Mouse (Mus musculus): ENCODE measurements around the gene Repin1. TPM values are rescaled to one million over a fixed set of nuclear protein-coding genes. Genes with fewer than 3 reads are reported as not detected.
"Not testable (repeated sequence)": the region's sequence is repeated elsewhere in the genome, so short reads cannot be mapped to it uniquely, and the experiment has no call there.

The Repin1 gene
- total RNA-seq, 2 experiments from 2014 or later, result 18.5 to 19.0 TPM

- no peak for DNase-seq
- intact Hi-C loops (cut with DNase I; ENCODE audit: low total_unique reads), result loop anchor here (2.0 kb wide), 1 partner anchor 30 kb away; no protein-coding TSS in a partner anchor
Observed at GRCm38 (mm10) chr6:48610657-48611056, 17.0 kb downstream of the Repin1 start.

GRCm38 (mm10) chr6:48613464-48613863 lies 19.8 kb downstream of the Repin1 start:
- no peak for DNase-seq
- intact Hi-C loops (cut with DNase I; ENCODE audit: low total_unique reads), result no loop called here

DNA sequence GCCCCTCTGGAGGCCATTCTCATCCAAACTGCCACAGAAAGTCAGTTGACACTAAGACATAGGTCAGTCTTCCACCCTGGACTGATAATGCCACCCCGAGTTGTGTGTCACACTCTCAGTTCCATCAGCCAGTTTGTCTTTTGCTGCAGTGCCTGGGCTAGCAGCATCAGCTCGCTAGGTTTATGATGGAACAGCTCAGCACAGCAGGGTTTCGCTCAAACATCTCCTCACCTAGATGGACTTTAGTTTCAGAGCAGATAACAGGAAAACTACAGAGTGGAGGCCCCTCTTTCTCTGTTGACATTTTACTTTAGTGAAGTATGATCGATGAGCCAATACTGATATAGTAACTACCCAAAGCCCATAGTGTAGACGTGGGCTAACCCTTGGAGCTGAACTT lies 21.1 kb downstream of the Repin1 start:
- DNase-seq, result no peak
- intact Hi-C loops (cut with DNase I; ENCODE audit: low total_unique reads), result no loop called here

- intact Hi-C loops (cut with DNase I; ENCODE audit: low total_unique reads), result no loop called here
- no peak for DNase-seq
Observed at GRCm38 (mm10) chr6:48620031-48620430, 26.3 kb downstream of the Repin1 start.

DNA sequence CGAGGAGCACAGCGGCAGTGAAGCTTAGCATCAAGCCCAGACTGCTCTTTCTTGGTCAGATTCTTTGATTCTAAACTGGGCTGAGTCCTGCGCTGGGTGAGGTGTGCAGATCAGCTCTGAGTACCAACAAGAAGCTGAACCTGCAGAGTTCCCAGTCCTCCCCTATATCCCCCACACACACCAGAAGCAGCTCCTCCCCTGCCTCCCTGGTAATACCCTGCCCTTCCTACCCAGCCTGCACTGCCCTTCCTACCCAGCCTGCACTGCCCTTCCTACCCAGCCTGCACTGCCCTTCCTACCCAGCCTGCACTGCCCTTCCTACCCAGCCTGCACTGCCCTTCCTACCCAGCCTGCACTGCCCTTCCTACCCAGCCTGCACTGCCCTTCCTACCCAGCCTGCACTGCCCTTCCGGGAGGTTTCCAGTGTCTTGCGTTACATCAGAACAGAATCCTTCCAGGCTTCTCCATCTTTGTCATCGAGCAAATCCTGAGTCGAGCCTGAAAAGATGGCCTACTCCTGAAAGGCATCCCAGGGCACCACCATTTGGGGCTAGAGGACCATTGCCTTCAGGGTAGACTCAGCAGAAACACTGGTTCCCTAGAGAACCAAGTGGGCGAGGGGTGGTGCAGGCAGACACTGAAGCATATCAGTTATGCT lies 28.6 kb downstream of the Repin1 start:
- intact Hi-C loops (cut with DNase I; ENCODE audit: low total_unique reads), result not testable (repeated sequence)

DNA sequence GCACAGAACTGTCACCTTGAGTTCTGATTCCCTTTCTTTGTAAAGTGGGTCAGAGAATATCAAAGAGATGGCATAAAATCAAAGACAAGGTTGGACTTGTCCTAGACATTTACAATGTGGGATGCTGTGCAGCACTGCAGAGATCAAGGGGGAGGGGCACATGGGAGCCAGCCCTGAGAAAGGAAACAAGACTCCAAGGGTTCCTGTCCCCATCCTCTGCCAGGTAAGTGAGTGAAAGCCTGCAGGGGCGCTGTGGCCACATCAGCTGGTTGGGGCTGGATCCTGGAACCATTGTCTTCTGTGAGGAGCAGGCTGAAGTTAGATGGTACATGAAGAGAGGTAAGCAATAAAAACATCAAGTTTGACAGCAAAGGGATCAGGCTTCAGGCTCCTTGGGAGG lies 29.8 kb downstream of the Repin1 start:
- intact Hi-C loops (cut with DNase I; ENCODE audit: low total_unique reads), result no loop called here

More for the DNA sequence above, 28.6 kb downstream of the Repin1 start:
- DNase-seq, result not testable (repeated sequence)

DNA sequence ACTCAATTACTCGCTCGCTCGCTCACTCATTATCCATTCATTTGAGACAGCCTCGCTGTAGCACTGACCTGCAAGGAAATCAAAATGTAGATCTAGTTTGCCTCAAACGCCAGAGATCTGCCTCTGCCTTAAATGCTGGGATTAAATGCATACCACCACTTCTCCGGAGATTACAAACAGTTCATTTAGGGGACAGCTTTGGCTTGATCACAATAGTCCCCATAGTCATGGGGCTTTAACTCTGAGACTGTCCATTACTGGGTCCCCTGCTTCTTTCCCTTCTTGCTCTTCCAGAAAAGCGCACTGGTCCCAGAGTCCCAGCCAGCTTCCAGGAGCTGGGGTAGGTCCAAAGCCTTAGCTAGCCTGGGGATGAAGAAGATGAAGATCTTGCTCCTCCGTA lies 32.8 kb downstream of the Repin1 start, which contains the start of gene AI854703:
Gene AI854703 (plus strand): TSS at position 301 of the 400 bp plus-strand sequence.
- DNase-seq, result no peak
- intact Hi-C loops (cut with DNase I; ENCODE audit: low total_unique reads), result no loop called here

More for the DNA sequence above, 29.8 kb downstream of the Repin1 start:
- DNase-seq, result no peak

DNA sequence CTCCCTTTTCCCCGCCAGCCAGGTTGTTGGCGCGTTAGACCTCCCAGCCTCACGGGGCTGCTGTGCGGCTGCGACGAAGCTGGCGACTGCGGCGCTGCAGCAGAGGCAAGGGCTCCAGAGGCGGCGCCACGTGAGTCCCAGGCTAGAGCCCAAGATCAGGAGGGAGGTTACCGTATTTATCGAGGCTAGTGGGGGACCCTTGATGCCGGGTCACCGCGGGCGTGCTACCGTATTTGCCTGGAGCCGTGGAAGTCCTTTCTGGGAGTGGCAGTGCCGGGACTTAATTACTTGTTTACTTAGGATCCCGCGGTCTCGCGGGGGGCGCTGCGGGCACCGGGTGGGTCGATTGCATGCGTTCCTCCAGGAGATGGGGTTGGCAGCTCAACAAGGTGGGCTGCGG lies 33.3 kb downstream of the Repin1 start:
- DNase-seq, result peak; percentile 55
- intact Hi-C loops (cut with DNase I; ENCODE audit: low total_unique reads), result no loop called here

- no peak for DNase-seq
- intact Hi-C loops (cut with DNase I; ENCODE audit: low total_unique reads), result no loop called here
Observed at GRCm38 (mm10) chr6:48627511-48627924, 33.8 kb downstream of the Repin1 start.

DNA sequence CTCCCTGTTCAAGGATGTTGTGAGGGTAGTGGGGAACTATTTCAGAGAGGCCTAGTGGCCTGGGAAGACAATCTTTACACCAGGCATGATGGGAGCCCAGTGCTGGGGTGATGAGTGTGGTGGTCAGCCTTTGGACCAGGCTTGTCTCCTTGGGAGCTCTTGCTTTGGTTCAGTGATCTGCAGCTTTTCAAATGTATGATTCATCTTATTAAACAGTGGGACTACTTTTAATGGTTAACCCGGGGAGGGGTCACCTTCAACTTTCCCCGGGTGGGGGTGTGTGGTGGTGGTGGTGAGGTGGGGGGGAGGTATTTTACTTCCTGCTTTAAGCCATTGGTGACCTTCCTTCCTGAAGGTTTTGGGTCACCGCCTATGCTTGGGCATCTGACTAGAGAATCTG lies 34.7 kb downstream of the Repin1 start:
- intact Hi-C loops (cut with DNase I; ENCODE audit: low total_unique reads), result no loop called here
- DNase-seq, result no peak

DNA sequence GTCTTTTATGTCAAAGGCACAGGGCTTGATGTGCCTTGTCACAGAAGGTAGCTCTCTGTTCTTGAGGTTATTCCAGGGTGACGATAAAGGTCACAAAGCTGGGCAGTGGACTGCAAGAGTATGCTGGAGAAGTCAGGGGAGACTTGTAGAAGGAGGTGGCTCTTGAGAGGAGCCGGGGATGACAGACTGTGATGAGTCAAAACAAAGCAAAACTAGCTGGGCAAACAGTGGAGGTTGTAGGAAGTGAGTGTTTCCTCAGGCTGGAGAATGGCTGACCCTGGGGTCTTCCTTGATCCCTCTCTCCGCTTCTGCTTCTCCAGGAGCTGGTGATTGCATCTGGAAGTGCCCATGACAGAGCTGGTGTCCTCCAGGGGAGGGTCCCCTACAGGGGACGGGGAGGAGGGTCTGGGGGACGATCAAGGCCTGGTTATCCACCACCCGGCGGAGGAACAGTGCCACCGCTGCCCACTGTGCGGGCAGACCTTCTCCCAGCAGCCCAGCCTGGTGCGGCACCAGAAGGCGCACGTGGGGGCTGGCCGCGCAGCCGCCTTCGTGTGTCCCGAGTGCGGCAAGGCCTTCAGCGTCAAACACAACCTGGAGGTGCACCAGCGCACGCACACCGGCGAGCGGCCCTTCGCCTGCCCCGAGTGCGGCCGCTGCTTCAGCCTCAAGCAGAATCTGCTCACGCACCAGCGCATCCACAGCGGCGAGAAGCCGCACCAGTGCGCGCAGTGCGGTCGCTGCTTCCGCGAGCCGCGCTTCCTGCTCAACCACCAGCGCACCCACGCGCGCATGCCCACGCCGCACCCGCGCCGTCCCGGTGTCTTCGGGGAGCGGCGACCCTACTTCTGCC lies 35.4 kb downstream of the Repin1 start:
- no peak for DNase-seq
- intact Hi-C loops (cut with DNase I; ENCODE audit: low total_unique reads), result no loop called here

DNA sequence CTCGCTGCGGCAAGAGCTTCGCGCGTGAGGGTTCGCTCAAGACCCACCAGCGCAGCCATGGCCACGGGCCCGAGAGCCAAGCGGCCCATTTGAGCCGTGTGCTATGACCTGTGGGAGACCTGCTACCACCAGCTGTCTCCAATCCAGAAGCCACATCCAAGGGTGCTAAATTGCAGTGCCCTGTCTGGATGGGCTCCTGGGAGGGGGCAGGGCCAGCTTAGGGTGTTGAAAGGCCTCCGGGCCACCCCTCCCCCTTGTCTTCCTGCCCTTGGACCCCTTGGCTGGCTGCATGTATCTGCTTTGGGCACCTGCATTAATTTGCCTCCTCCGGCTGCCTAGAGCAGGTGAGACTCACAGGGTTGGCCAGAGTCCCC lies 36.0 kb downstream of the Repin1 start:
- DNase-seq, result no peak
- intact Hi-C loops (cut with DNase I; ENCODE audit: low total_unique reads), result no loop called here

DNA sequence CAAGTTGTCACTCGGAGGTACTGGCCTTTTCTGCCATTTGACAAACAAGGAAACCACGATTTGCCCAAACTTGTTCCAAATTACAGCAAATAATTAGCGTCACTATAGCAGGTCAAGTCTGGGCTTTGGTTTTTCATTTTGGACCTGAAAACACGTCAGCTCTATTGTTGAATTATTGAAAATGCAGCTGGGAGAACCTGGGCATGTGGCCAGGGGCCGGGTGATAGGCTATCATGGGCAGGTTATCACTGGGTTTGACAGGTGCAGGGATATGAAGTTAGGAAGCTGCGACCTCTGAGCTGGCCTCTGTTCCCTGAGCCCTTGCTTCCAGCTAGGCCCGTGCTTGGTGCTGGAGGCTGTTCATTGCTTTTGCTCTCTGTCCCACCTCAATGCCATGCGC lies 37.1 kb downstream of the Repin1 start:
- no peak for DNase-seq
- intact Hi-C loops (cut with DNase I; ENCODE audit: low total_unique reads), result no loop called here

DNA sequence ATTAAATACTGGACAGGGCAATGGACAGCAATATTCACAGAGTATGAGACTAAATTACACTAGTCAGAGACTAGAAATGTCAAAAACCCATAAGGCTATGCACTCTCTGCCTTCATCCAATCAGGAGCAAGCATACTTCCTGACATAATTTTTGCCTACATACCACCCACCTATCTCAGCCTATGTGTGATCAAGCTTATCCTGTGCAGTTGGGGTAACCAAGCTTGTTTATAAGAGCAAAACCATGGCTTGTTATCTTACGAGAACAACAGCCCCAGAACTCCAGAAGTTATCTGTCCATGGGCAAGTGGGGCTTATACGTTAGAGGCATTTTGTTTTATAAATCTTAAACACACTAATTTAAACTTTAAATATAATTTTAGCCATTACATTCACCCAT lies 41.4 kb downstream of the Repin1 start:
- no peak for DNase-seq
- intact Hi-C loops (cut with DNase I; ENCODE audit: low total_unique reads), result no loop called here

GRCm38 (mm10) chr6:48636515-48636914 lies 42.8 kb downstream of the Repin1 start:
- intact Hi-C loops (cut with DNase I; ENCODE audit: low total_unique reads), result no loop called here
- no peak for DNase-seq

DNA sequence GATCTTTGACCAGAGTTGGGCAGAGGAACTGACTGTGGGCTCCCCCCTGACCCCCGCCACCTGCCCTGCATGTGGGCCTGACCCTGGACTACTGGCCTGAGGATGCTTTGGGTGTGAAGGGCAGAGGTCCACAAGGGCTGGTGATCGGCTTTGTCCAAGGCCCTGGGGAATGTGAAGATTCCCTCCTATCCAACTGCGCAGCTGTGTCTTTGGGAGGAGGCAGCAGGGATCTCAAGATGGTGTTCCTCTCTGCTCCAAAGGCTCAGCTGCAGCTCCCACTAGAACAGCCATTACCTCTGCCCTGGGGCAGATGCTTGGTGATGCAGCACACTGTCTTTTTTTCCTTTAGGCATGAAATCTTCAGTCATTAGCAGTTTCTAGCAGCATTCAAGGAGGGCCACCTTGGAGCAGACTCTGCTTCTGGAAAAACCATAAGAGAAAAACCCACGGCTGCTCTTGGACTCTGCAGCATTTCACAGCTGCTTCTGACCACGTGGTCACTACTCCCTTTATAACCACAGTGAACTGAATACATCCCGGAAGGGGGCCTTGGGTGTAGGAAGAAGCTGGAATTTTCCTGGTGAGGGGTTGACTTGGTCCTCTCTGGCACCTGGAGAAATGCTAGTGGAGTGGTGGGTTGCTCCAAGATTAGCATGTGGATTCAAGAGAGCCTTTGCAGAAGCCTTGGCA lies 44.3 kb downstream of the Repin1 start:
- no peak for DNase-seq
- intact Hi-C loops (cut with DNase I; ENCODE audit: low total_unique reads), result no loop called here

GRCm38 (mm10) chr6:48638553-48638952 lies 44.9 kb downstream of the Repin1 start:
- intact Hi-C loops (cut with DNase I; ENCODE audit: low total_unique reads), result no loop called here
- DNase-seq, result no peak

DNA sequence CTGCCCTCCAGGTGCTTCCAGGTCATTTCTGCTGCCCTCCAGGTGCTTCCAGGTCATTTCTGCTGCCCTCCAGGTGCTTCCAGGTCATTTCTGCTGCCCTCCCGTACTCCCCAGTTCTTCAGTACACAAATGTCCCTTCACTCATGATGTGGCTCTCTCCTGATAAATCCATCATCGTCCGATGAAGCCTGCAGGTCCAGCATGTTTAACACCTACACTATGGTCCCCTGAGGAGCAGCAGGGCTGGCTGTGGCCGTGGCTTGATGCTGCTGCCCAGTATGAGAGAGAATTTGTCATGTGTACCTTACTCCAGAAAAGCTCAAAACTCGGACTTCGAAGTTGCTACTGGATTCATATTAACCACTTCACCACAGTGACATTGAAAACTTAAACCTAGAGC lies 47.7 kb downstream of the Repin1 start:
- intact Hi-C loops (cut with DNase I; ENCODE audit: low total_unique reads), result loop anchor here (2.0 to 10.0 kb wide), 4 partner anchors 31 to 467 kb away; partner anchors contain the start of gene Atp6v0e2
- no peak for DNase-seq

DNA sequence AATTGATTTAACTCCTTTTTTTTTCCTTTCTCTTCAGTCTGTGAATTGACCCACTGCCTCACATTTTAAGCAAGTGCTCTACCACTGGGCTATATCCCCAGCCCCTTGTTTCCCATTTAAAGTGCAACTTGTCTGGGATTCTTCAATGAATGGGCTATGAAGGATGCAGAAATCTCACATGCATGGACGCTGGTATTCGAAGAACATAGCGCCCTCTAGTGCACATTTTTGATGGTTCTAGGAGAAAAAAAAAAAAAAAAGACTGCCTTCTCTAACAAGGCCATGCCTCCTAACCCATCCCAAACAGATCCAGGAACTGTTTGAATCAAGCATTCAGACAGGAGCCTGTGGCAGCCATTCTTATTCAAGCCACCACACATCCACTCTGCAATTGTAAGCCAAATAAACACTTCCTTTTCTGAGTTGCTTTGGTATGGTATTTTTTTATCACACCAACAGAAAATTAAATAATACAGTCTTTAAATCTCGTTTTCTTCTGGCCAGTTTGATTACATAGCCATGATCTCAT lies 49.1 kb downstream of the Repin1 start:
- intact Hi-C loops (cut with DNase I; ENCODE audit: low total_unique reads), result loop anchor here (5.0 to 10.0 kb wide), 3 partner anchors 61 to 468 kb away; partner anchors contain the start of gene Atp6v0e2
- DNase-seq, result no peak
